Mouse (Mus musculus) liver, adult 2 months (tissue): ENCODE measurements around the gene Ccdc146.

Source experiments
- CTCF ChIP-seq: fragments of 200-500 bp; IDR thresholded peaks from 2 replicates; pipeline ENCODE4 v1.5.1; 2011; ENCODE audit warnings: low read depth, low read length, control low read depth
- POLR2A ChIP-seq: fragments of 200-500 bp; IDR thresholded peaks from 2 replicates; pipeline ENCODE4 v1.6.1; 2011; ENCODE audit warnings: low read length, control low read depth; ENCODE audit not compliant: insufficient read depth; ENCODE audit errors: extremely low read depth

GRCm38 (mm10) chr5:21288658-21289435 is 135.6 kb downstream of the Ccdc146 start:
- TF ChIP-seq CTCF, result no peak
- TF ChIP-seq POLR2A, result no peak
